Mouse (Mus musculus) hindlimb bud, embryonic 11.5 days (tissue): ENCODE data around the gene Dppa1.
"Not testable (repeated sequence)": the region's sequence is repeated elsewhere in the genome, so short reads cannot be mapped to it uniquely, and the experiment has no call there.

Source experiments
- DNase-seq: peaks from one replicate; pipeline ENCODE4 v3.0.0-alpha.2; 2012; ENCODE audit warnings: low read depth, low spot score; ENCODE audit errors: extremely low spot score

The Dppa1 gene

DNA sequence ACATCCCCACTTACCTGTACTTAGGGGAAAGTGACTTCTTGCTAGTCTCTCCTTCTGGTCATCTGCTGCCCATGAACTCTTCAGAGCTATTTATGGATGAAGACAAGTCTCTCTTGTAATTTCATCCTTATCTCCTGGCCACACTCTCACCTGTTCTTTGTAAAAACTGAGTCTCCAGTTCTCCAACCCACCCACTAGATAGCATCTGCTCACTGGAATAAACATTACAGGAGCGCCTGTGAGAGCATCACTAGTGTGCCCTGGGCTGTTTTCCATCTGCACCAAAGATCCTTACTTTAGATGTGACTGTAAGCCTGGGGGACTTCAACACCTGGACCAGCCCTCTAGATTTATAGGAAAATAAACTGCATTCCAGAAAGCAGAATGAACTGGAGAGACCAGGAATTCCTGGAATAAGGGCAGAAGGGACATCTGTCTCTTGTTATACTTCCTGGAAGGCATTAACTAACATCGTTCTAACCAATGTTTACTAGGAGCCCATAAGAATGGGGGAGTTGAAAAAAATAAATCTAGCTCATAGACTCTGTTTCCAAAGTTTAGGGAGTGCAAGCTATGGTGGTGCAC lies at the start of gene Dppa1:
Gene Dppa1, minus strand, starts transcription at position 51 of the 585 bp plus-strand sequence.
- peak; percentile 49 for DNase-seq

DNA sequence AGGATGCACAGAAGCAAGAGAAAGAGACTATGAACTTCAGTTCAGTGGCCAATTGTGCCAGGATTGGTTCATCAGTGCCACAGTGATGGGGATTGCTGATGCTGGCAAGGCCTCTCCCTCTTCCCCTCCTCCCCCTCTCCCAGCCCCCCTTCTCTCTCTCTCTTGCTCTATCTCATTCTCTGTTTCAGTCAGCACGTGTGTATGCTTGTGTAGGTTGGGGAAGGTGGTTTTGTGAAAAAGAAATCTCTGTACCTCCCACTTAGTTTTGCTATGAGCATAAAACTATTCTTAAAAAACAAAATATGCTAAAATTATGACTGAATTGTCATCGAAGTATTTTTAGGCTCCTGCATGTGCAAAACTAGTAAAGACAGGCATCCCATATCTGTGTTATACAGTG lies 38.9 kb upstream of the Dppa1 start:
- DNase-seq: no peak

DNA sequence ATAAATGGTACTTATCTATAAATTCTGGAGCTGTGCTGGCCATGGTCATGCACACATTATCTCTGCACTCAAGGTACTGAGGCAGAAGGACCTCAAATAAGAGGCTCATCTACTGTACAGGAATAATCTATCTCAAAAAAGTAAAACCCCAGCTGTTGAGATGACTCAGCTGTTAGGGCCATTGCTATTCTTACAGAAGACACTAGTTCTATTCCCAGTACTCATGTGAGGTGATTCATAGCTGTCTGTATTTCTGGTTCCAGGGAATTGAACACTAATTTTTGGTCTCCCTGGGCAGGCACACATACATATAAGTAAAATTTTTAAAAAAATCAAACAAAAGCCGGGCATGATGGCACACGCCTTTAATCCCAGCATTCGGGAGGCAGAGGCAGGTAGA lies 38.0 kb upstream of the Dppa1 start:
- no peak for DNase-seq

DNA sequence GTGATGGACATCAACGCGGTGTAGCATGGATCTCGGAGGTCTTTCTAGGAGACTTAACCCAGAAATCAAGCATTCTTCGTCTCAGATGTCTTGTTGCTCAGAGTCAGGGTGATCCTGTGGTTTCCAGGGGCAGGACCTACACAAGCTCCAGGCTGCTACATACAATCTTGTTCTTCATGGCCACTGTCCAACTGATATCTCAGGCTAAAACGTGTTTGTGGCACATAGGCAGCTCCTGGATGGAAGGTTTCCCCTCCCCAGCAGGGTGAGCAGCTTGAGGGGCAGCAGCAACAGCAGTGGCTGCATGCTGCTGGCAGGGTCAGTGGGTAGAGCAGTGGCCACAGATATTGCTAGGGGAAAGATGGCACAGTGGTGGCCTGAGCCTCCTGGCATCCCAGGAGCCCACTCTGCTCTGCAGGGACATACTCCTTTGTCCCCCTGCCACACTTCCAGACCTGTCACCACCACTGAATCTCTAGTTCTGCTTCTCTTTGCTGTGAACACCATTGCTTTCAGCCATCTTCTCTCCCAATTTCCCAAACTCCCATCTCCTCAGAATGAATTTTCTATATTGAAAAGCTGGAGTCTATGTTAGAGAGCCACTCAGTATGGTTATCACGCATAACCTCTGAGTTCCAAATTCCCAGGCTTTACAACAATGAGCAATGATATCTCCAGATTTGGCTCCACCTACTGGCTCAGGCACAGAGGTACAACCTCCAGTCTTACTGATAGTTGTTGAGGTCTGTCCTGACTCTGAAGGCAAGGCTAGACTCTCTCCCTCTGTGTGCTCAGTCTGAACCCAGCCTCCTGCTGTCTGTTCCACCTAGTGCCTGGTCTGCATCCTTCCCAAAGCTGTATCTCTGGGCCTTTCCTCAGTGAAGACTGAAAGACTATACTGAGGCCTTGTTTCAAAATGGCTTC lies 36.8 kb upstream of the Dppa1 start:
- DNase-seq: no peak

DNA sequence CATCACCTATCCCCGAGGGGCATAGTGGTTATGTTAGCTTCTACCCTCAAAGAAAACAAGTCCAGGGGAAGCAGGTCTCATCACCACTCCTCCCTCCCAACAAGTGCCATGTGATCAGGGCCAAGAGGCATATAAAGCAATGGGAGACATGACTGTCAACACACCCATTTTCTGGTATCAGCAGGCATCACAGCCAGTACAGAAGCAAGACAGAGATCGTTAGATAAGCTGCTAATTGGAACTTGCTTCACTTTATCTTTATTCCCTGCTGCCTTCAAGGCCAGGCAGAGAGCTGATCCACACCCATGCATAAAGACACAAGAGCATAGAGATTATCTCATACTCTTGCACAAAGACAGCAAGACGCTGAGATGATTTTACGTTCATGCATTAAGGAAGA lies 34.2 kb upstream of the Dppa1 start:
- no peak for DNase-seq

DNA sequence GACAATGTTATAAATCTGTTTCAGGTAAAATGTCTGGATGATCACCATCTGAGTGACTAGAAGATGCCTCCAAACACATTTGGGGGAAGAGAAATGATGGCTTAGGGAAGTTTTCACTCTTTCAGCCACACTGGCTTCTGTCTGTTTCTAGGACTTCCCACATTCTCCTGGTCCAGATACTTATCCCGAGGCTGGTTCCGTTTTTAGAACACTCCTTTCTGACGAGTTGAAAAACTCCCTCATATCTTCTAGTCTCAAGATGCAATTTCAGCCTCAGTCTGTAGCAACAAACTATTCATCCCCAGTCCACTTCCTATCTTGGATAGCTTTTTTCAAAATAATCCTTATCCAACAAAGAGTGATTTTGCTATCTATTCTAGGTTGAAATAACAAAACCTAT lies 23.4 kb upstream of the Dppa1 start:
- no peak for DNase-seq

DNA sequence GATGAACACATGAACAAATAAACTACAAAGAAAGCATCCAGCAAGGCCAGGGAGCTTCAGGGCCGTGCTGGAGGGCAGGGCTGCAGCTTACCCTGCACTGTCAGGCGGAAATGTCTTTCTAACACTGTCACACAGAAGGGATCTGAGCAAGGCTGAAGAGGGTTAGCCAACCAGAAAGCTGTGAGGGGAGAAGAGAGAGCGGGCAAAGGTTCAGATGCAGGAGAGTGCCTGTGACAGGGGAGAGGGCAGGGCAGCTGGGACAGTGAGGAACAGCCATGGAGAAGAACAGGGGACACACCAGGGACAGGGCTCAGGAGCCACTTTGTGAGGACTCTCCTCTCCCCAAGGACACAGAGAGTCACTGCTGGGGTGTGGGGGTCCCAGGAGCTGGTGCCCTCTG lies 20.6 kb upstream of the Dppa1 start:
- DNase-seq: not testable (repeated sequence)

DNA sequence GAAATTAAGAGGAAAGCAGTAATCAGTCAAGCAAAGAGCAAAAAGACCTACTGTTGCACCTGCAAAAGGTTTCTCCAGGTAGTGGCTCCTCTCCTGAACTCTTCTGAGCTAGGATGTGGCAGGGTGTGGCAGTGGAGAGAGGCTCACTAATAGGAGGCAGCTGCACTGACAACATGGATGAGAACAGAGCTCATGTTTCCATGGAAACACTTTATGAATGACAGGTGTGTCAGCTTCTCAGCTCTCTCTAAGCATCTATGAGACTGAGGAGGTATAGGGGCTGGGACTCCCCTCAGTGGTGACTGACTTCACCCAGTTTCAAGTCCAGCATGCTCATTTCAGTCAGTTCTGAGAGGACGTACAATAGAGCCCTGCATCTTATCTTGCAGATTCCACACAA lies 15.8 kb upstream of the Dppa1 start:
- no peak for DNase-seq

DNA sequence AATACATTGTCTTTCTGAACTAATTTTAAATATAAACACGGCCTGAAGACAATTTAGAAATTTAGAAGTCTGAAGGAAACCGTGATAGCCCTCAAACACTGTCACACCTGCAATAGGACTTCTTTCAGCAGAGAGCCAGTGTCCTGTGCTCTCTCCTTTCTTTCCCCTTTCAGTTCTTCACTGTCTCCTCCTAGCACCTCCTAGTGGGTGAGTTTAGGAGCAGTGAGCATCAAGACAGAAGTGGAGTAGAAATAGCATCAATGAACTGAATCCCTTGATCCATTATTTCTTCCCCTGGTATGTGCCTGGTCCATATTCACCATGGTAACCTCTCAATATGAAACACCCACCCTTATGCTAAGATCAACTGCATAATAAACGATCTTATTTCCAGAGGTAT lies 7.5 kb upstream of the Dppa1 start:
- no peak for DNase-seq

DNA sequence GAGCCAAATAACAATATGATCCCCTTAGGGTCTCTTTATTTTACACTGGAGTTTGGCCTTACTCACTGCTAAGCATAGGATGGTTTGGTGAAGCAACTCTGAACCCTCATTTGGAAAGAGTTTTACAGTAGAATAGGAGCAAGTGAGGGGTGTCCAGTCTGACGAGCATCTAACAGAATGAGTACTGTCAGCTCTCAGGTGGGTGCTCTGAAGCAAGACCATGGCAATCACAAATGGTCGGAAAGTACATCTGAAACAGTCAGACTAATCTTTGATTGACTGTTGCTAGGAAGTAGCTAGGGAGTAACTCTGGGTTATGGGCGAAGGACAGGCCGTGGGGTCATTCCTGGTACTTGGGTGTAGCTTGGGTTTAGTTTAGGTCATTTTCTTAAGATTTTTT lies 6.5 kb upstream of the Dppa1 start:
- DNase-seq: not testable (repeated sequence)

DNA sequence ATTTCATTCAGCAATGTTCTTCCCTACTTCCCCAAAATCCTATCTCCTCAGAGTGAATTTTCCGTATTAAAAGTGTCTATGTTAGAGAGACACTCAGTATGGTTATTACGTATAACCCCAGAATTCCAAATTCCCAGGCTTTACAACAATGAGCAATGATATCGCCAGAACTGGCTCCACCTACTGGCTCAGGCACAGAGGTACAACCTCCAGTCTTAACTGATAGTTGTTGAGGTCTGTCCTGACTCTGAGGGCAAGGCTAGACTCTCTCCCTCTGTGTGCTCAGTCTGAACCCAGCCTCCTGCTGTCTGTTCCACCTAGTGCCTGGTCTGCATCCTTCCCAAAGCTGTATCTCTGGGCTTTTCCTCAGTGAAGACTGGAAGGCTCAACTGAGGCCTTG lies 2.6 kb upstream of the Dppa1 start:
- DNase-seq: no peak

DNA sequence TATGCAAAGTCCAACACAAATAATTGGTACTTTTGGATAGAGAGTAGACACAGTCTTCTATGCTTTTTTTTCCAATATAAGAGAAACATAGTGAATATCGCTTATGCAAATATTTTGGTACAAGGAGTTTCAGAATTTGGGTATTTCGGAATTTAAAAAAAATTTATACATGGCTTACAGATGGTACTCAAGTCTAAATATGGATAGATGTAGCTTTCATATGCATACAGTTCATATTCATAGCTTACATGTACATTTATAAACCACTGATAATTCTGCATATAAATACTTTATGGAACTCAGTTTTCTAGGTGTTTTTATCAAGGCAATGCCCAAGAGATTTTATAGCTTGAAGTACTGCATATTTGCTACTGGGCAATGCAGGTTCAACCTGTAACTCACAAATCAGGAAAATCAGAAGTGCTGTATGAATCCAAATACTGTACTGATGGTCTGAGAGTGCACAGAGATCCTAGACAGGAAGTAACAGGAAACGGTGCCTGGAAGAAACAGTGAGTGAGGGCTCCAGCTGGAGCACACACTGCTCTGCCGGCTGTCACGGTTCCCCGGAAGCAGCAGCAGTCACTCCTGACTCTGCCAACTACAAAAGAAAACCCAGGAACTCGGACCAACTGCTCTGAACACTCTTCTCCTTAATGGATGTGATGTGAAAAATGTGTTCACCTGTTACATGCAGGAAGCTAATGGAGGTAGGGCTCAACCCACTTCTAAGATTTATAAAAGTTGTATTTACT lies 8.5 kb downstream of the Dppa1 start:
- no peak for DNase-seq

DNA sequence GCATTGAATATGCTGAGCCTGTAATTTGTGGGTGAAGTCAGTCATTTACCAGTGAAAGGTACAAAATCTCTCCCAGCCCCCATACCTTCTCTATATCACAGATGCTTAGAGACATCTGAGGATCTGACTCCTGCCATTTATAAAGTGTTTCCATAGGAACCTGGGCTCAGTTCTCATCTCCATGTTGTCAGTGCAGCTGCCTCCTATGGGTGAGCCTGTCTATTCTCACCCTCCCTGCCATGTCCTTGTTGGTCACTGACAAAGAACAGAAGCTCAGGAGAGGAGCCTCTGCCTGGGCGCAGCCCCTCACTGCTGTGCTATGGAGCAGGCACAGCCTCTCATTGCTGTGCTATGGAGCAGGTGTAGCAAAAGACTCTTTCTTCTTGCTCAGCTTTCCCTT lies 9.1 kb downstream of the Dppa1 start:
- DNase-seq: no peak

DNA sequence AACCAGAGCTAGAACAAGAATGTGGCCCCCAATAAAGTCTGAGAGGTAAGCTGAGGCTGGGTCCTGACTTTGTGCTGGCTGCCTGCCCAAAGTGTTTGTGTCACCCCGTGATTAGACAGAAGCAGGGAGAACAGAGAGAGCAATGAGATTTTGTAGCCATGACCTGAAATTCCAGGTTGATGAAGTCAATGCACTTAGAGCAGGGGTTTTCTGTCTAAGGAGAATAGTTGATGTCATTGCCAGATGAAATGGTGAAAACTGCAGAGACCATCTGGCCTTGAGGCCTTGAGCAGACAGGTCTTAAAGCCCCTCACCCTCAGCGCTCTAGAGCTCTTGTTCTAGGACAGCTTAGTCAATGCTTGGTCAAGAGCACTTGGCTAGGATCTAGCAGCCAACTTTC lies 36.6 kb downstream of the Dppa1 start:
- DNase-seq: no peak

DNA sequence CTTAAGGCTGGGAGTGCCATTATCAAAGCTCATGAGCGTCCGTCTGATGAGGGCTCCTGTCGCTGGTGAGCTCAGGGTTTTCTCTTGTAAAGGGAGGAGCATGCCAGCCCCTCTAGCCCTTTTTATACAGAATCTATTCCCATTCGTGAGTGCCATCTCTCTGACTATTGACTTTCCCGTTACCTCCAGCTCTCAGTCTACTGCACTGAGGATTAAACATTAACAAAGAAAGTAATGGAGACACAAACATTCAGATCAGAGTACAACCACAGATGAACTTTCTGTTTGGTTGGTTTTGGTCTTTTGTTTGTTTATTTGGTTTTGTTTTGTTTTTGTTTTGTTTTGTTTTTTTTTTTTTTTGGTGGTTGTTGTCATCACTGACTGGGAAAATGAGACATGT lies 46.3 kb downstream of the Dppa1 start:
- no peak for DNase-seq

DNA sequence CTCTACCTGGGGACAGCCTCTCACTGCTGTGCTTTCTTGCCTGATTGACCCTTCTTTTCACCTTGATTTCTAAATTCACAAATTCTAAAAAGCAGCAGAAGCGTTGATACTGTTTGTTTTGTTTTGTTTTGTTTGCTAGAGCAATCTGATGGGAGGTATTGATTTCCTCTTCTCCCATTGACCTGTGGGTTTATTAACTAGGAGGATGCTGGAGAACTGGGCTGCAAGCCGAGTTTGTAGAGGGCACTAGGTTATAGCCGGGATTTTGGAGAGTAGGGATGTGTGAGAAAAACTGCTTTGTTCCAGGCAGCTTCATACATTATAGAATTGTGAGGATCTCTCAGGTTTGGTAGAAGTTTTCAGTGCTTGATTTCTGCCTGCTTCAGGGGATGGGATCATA lies 48.6 kb downstream of the Dppa1 start:
- DNase-seq: no peak

DNA sequence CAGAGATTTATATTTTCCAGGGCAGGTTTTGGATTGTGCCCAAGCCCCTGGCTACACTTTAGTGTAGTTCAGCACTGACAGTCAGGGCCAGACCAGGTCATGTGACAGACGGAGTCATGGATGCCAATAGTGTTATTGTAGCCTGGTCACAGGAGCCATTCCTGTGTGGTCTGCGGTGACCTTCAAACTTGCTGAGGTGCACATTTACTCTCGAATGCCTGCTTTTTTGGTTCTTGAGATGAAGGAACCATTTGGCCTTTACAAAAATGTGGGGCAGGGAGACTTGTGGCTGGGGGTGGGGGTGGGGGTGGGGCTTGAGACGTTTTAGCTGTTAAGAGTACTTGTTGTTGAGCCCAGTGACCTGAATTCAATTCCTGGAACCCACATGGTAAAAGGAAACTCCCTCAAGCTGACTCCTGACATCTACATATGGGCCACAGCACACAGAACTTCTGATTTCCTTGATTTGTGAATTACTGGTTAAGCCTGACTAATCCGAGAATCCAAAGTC lies 50.2 kb downstream of the Dppa1 start:
- no peak for DNase-seq

DNA sequence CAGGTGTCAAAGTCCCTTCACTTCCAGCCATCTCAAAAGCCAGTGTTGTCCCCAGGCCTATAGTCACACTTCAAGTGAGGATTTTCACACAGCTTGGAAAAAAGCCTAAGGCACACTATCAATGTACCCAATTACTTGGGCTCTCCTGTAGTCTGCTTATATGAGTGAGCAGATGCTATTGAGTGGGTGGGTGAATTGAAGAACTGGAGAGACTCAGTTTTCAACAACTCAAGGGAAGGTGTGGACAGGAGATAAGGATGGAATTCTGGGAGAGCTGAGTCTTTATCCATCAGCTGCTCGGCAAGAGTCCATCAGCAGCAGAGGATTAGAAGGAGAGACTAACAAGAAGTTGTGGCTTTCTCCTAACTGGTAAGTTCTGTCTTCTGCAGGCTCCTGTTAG lies 57.7 kb downstream of the Dppa1 start, which contains the start of gene BC053393:
Gene BC053393, plus strand, starts transcription at position 210 of the 400 bp plus-strand sequence.
- no peak for DNase-seq

DNA sequence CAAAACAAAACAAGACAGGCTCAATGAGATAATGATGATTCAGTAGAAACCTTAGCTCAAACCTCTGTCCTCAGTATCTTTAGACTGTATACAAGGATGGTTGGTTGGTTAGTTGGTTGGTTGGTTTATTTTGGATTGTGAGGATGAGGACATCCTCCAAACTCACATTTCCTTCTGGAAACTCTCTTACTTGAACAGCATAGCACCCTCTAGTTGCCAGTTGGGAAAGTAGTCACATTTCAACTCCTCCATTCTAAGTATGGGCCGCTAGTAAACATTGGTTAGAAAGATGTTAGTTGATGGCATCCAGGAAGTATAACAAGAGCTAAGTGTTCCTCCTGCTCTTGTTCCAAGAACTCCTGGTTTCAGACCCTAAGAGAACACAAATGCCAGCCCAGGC lies 60.0 kb downstream of the Dppa1 start:
- DNase-seq: no peak

DNA sequence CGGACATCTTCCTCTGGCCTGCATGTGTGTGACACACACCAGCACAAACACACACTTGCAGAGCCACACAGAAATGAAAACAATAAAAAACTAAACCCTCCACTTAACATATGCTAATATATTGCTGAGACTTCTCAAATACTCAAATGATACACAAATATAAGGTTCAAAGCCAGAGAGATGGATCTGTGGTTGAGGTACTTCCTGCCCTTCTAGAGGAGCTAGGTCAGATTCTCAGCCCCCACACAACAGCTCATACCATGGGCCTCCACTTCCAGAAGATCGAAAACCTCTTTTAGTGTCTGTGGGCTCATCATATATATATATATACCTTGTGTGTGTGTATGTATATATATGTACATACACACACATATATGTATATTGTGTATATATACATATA lies 63.1 kb downstream of the Dppa1 start:
- DNase-seq: no peak

DNA sequence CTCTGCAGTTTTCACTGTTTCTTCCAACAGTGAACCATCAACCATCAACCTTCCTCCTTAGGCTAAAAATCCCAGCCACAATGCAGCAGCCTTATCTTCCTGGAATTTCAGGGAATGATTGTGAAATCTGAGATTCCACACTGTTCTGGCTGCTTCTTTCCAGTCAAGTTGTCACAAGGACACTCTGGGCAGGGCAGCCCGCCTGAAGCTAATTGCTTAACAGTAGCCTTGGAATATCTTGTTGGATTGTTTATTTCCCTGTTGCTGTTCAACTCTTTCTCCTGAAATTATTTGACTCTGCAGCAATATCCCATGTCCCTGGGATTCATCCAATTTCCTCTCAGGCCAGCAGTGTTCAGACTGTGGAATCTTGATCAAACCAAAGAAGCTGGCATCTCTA lies 64.4 kb downstream of the Dppa1 start:
- no peak for DNase-seq

DNA sequence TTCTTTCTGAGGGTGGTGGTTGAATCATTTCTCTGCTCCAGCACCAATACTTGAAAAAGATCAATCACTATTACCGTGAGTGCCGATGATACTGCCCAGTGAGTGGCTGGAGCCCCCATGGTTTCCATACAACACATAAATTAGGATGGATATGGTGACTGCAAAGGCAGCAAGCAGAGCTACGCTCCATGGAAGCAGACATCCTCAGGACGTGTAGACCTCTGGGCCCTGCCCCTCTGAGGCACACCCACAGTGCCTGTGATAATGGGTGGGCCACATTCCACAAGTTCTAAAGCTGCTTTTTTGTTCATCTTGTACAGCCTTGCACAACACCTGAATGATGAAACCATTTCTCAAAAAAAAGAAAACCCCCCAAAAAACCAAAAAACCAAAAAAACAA lies 68.0 kb downstream of the Dppa1 start:
- no peak for DNase-seq
